Mouse (Mus musculus): ENCODE results near the gene Aff3. TPM values are rescaled to one million over a fixed set of nuclear protein-coding genes. Genes with fewer than 3 reads are reported as not detected.

Gene Aff3
- polyA plus RNA-seq, 1 experiment from 2014 or later = 2.1 TPM

DNA sequence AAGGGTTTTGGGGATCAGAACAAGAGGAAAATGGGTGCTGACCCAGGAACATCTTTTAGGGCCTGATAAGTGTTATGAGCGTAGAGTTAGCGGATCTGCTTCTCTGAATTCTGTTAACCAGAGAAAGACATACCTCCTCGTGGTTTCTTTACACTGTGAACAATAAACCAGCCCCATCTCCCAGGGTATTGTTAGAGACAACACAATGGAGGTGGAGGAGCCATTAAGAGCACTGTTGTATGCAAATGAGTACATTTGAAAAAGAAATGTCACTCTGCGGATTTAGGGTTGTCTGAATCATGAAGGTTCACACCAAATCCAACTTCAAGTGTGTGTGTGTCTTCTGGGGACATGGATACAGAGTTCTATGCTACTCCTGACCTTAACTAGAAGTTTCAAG is 373.3 kb downstream of the Aff3 start:
- Histone ChIP-seq H3K9me3 (ENCODE audit: control insufficient read depth) (no peaks in the 10 kb centered on the region), H3K4me2 (replicated peaks; ENCODE audit: low read depth) (no peak overlapping the region), H3K4me1 (replicated peaks; ENCODE audit: control insufficient read depth, insufficient read depth, low read length) (no peaks in the 10 kb centered on the region), H3K4me3 (ENCODE audit: low read depth, low read length) (no peak overlapping the region), H3K9ac (ENCODE audit: low read depth, low read length) (no peak overlapping the region), H3K27ac (ENCODE audit: low read depth, low read length) (no peak overlapping the region), H3K27me3 (replicated peaks; ENCODE audit: control insufficient read depth, insufficient read depth, low read length) (no peaks in the 10 kb centered on the region), H3K36me3 (ENCODE audit: control insufficient read depth, insufficient read depth) (no peaks in the 10 kb centered on the region)
- no peak for TF ChIP-seq CTCF (IDR thresholded peaks at IDR 0.05; ENCODE audit: low read depth)
- WGBS = 73% methylated on average over 4 of the region's 4 CpGs
- ATAC-seq = no peak

DNA sequence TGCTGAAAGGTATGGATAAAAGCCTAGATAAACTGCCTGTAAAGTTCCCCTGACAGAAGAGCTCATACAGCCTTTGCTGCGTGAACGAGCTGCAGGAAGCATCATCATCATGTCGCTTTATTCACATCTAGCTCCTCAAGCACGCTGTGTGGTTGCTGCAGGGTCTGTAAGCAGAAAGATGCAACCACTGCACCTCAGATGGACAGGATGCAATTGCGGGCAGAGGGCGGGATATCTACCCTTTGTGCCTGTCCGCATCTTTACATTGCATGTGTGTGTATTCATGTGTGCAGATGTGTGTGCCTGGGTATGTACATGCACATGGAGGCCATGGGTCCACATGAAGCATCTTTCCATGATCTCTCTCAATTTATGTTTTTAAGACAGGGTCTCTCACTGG is 373.9 kb downstream of the Aff3 start:
- H3K4me2 ChIP-seq (replicated peaks; ENCODE audit: low read depth) = no peak overlapping the region
- no peak overlapping the region for H3K4me3 ChIP-seq (ENCODE audit: low read depth, low read length)
- no peak overlapping the region for H3K9ac ChIP-seq (ENCODE audit: low read depth, low read length)
- no peaks in the 10 kb centered on the region for H3K27me3 ChIP-seq (replicated peaks; ENCODE audit: control insufficient read depth, insufficient read depth, low read length)
- no peak overlapping the region for H3K27ac ChIP-seq (ENCODE audit: low read depth, low read length)
- 94% methylated on average over 7 of the region's 7 CpGs for WGBS
- no peak for TF ChIP-seq CTCF (IDR thresholded peaks at IDR 0.05; ENCODE audit: low read depth)
- no peak for ATAC-seq
- H3K36me3 ChIP-seq (ENCODE audit: control insufficient read depth, insufficient read depth) = no peaks in the 10 kb centered on the region
- H3K9me3 ChIP-seq (ENCODE audit: control insufficient read depth) = no peaks in the 10 kb centered on the region
- no peaks in the 10 kb centered on the region for H3K4me1 ChIP-seq (replicated peaks; ENCODE audit: control insufficient read depth, insufficient read depth, low read length)

DNA sequence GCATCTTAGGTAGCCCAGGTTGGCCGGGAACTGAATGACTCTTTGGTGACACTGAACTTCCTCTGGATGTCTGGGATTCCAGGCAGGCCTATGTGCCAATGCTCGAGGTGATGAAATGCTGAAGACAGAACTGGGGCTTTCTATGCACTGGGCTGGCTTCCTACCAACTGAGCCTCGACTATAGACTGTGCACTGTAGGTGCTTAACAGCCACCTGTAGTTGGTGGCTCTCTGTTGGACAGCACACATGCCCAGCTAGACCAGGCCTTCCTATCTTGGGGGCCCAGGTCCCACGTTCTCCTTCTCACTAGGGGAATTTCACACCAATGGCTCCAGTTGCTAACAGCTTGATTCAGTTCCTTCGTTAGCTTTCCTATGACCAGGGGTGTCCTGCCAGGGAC is 374.9 kb downstream of the Aff3 start:
- WGBS = 81% methylated on average over 5 of the region's 5 CpGs
- no peak for ATAC-seq
- H3K4me3 ChIP-seq (ENCODE audit: low read depth, low read length) = no peak overlapping the region
- H3K4me1 ChIP-seq (replicated peaks; ENCODE audit: control insufficient read depth, insufficient read depth, low read length) = no peaks in the 10 kb centered on the region
- no peaks in the 10 kb centered on the region for H3K27me3 ChIP-seq (replicated peaks; ENCODE audit: control insufficient read depth, insufficient read depth, low read length)
- no peak overlapping the region for H3K4me2 ChIP-seq (replicated peaks; ENCODE audit: low read depth)
- H3K9ac ChIP-seq (ENCODE audit: low read depth, low read length) = no peak overlapping the region
- no peak for TF ChIP-seq CTCF (IDR thresholded peaks at IDR 0.05; ENCODE audit: low read depth)
- no peaks in the 10 kb centered on the region for H3K36me3 ChIP-seq (ENCODE audit: control insufficient read depth, insufficient read depth)
- no peak overlapping the region for H3K27ac ChIP-seq (ENCODE audit: low read depth, low read length)
- no peaks in the 10 kb centered on the region for H3K9me3 ChIP-seq (ENCODE audit: control insufficient read depth)

DNA sequence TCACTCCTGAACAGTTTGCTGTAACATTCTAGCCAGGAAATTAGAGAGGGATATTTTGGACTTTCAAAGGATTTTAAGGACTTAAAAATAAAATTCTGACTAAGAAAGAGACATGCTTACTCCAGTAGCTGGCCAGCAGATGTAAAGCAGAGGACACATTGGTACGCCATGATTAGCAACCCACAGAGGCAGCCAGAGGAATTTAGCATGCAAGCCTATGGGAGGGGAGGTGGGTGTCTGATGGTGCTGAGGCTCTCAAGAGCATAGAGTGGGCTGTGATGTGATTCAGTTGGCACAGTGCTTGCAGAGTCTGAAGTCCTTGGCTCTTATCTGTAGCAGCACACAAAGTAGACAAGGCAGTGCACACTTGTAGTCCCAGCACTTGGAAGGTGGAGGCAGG is 376.0 kb downstream of the Aff3 start:
- Histone ChIP-seq H3K4me3 (ENCODE audit: low read depth, low read length) (no peak overlapping the region), H3K27me3 (replicated peaks; ENCODE audit: control insufficient read depth, insufficient read depth, low read length) (no peaks in the 10 kb centered on the region), H3K36me3 (ENCODE audit: control insufficient read depth, insufficient read depth) (no peaks in the 10 kb centered on the region), H3K9me3 (ENCODE audit: control insufficient read depth) (no peaks in the 10 kb centered on the region), H3K4me2 (replicated peaks; ENCODE audit: low read depth) (no peak overlapping the region), H3K4me1 (replicated peaks; ENCODE audit: control insufficient read depth, insufficient read depth, low read length) (no peaks in the 10 kb centered on the region), H3K9ac (ENCODE audit: low read depth, low read length) (no peak overlapping the region), H3K27ac (ENCODE audit: low read depth, low read length) (no peak overlapping the region)
- no peak for TF ChIP-seq CTCF (IDR thresholded peaks at IDR 0.05; ENCODE audit: low read depth)
- 100% methylated on average over 1 of the region's 1 CpGs for WGBS
- ATAC-seq = no peak

DNA sequence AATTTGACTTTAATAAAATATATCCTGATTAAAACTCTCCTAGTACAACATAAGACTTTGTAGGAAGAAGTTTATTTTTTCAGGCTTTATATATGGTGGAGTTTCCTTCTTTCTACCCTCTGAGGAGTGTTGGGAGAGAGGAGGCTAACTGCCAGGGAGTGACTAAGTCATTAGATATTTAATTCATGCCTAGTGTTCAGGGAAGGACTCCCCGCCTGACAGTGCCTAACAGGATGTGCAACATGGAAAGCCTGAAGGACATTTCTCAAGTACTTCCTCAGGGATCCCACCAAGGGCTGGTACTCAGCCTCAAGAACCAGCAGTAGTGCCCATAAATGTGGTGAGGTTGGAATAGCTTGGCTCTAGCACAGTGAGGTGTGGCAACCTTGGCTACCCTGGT is 378.2 kb downstream of the Aff3 start:
- no peak for TF ChIP-seq CTCF (IDR thresholded peaks at IDR 0.05; ENCODE audit: low read depth)
- Histone ChIP-seq H3K4me2 (replicated peaks; ENCODE audit: low read depth) (no peak overlapping the region), H3K36me3 (ENCODE audit: control insufficient read depth, insufficient read depth) (no peaks in the 10 kb centered on the region), H3K4me1 (replicated peaks; ENCODE audit: control insufficient read depth, insufficient read depth, low read length) (no peaks in the 10 kb centered on the region), H3K9me3 (ENCODE audit: control insufficient read depth) (no peaks in the 10 kb centered on the region), H3K27me3 (replicated peaks; ENCODE audit: control insufficient read depth, insufficient read depth, low read length) (no peaks in the 10 kb centered on the region), H3K9ac (ENCODE audit: low read depth, low read length) (no peak overlapping the region), H3K27ac (ENCODE audit: low read depth, low read length) (no peak overlapping the region), H3K4me3 (ENCODE audit: low read depth, low read length) (no peak overlapping the region)
- ATAC-seq = no peak
- 83% methylated on average over 1 of the region's 1 CpGs for WGBS

DNA sequence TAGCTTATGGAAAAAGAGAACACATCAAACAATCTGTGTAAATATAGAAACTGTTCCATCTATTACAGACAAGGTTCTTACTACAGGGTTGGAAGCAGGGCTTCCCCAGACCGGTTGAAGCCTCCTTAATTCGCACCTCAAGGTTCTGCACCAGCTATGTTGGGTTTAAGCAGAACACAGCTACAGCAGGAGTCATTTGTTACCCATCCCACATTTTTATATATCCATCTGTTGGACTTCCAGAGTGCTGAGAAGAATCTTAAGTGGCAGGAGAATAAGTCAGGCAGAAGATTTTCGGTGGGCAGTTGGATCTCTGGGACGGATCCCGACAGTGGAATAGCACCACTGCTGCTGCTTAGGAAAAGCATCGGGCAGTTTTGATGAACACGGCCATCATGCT is 384.2 kb downstream of the Aff3 start:
- ATAC-seq = no peak
- no peaks in the 10 kb centered on the region for H3K36me3 ChIP-seq (ENCODE audit: control insufficient read depth, insufficient read depth)
- TF ChIP-seq CTCF (IDR thresholded peaks at IDR 0.05; ENCODE audit: low read depth) = no peak

DNA sequence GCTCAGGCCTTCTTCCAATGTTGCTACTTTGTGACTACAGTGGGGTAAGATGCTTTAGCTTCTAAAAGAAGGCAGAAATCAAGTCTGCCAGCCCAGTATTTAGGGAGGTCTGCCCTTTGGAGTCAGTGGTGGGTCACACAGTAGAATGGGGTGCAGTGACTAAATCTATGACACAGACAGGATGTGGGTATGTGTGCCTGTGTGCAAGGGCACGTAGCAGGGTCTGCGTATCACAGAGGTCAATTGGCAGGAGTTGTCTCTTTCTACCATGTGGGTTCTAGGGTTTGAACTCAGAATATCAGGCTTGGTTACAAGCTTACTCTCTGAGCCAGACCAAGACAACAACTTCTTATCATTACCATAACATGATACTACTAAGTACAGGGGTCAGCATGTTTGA is 393.4 kb downstream of the Aff3 start:
- H3K36me3 ChIP-seq (ENCODE audit: control insufficient read depth, insufficient read depth) = no peaks in the 10 kb centered on the region; the same call in 1 of the 2 replicates
- no peak for ATAC-seq
- TF ChIP-seq CTCF (IDR thresholded peaks at IDR 0.05; ENCODE audit: low read depth) = no peak
- no peak overlapping the region for H3K4me2 ChIP-seq (replicated peaks; ENCODE audit: low read depth)
- no peaks in the 10 kb centered on the region for H3K9me3 ChIP-seq (ENCODE audit: control insufficient read depth)
- no peaks in the 10 kb centered on the region for H3K27me3 ChIP-seq (replicated peaks; ENCODE audit: control insufficient read depth, insufficient read depth, low read length)
- no peak overlapping the region for H3K27ac ChIP-seq (ENCODE audit: low read depth, low read length)
- H3K4me3 ChIP-seq (ENCODE audit: low read depth, low read length) = no peak overlapping the region
- WGBS = 89% methylated on average over 2 of the region's 2 CpGs
- H3K9ac ChIP-seq (ENCODE audit: low read depth, low read length) = no peak overlapping the region
- H3K4me1 ChIP-seq (replicated peaks; ENCODE audit: control insufficient read depth, insufficient read depth, low read length) = no peaks in the 10 kb centered on the region

More for the DNA sequence above, 384.2 kb downstream of the Aff3 start:
- H3K4me1 ChIP-seq (replicated peaks; ENCODE audit: control insufficient read depth, insufficient read depth, low read length) = no peaks in the 10 kb centered on the region
- H3K27ac ChIP-seq (ENCODE audit: low read depth, low read length) = no peak overlapping the region
- no peaks in the 10 kb centered on the region for H3K27me3 ChIP-seq (replicated peaks; ENCODE audit: control insufficient read depth, insufficient read depth, low read length)
- no peaks in the 10 kb centered on the region for H3K9me3 ChIP-seq (ENCODE audit: control insufficient read depth)
- no peak overlapping the region for H3K9ac ChIP-seq (ENCODE audit: low read depth, low read length)
- WGBS = 85% methylated on average over 7 of the region's 7 CpGs
- H3K4me2 ChIP-seq (replicated peaks; ENCODE audit: low read depth) = no peak overlapping the region
- no peak overlapping the region for H3K4me3 ChIP-seq (ENCODE audit: low read depth, low read length)
